Mouse (Mus musculus) E14TG2a.4 (cell line): ENCODE measurements around the gene Vtn.

ENCODE experiments used
- CTCF ChIP-seq: conservative IDR thresholded peaks from 2 replicates; pipeline ENCODE4 v1.5.1; 2014; ENCODE audit warnings: low read length
- NANOG ChIP-seq: IDR thresholded peaks from 2 replicates; pipeline ENCODE4 v1.6.1; 2014; ENCODE audit warnings: borderline replicate concordance, low read length, mixed read lengths
- POU5F1 ChIP-seq: IDR thresholded peaks from 2 replicates; pipeline ENCODE4 v1.6.1; 2014; ENCODE audit warnings: low read length, borderline replicate concordance

DNA sequence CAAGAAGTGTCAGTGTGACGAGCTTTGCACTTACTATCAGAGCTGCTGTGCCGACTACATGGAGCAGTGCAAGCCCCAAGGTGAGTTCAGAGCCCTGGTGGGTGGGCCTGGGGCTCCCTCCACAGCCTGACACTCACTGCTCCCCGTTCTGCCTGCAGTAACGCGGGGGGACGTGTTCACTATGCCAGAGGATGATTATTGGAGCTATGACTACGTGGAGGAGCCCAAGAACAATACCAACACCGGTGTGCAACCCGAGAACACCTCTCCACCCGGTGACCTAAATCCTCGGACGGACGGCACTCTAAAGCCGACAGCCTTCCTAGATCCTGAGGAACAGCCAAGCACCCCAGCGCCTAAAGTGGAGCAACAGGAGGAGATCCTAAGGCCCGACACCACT is 652 bp downstream of the Vtn start:
- no peak for TF ChIP-seq CTCF
- TF ChIP-seq NANOG: no peak
- no peak for TF ChIP-seq POU5F1
